Mouse (Mus musculus) monocyte, adult 2 months (primary cell): Measurements from ENCODE around the gene Chst13.
A peak's percentile ranks its signal among the peaks of the same experiment; 100 is the strongest.

ENCODE experiments used
- DNase-seq, 2 experiments: peaks; one replicate each; pipeline ENCODE4 v3.0.0; 2022; ENCODE audit warnings: low spot score in 2 of 2, low read depth in 1 of 2

The Chst13 gene

GRCm38 (mm10) chr6:90320429-90320828 lies 4.6 kb downstream of the Chst13 start:
- DNase-seq: peak; percentile 8 to 9

DNA sequence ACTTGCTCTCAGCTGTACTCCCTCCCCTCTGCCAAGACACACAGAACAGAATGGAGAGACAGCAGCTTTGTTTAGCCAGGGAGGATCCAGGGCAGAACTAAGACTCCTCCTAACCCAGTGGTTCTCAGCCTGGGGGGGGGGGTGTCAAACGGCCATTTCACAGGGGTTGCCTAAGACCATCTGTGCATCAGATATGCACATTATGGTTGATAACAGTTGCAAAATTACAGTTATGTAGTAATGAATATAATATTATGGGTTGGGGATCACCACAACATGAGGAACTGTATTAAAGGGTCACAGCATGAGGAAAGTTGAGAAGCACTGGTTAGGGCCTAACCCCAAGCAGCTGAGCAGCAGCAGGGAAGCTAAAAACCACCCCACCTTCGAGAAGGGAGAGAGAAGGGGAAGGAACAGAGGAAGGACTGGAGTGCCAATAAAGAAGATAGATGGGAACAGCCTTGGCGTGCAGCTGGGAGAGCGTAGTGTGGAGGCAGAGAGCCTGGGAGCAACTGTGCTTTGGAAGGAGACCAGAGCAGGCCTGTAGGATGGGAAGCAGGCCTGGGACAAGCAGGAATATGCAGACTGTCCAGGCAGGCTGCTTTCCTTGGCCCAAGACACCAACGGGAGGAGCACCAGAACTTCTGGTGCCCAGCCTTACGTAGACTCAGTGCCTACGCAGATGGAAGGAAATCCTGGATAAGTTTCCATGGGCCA lies 5.4 kb downstream of the Chst13 start:
- DNase-seq: no peak

GRCm38 (mm10) chr6:90319019-90319418 lies 6.0 kb downstream of the Chst13 start:
- no peak for DNase-seq

DNA sequence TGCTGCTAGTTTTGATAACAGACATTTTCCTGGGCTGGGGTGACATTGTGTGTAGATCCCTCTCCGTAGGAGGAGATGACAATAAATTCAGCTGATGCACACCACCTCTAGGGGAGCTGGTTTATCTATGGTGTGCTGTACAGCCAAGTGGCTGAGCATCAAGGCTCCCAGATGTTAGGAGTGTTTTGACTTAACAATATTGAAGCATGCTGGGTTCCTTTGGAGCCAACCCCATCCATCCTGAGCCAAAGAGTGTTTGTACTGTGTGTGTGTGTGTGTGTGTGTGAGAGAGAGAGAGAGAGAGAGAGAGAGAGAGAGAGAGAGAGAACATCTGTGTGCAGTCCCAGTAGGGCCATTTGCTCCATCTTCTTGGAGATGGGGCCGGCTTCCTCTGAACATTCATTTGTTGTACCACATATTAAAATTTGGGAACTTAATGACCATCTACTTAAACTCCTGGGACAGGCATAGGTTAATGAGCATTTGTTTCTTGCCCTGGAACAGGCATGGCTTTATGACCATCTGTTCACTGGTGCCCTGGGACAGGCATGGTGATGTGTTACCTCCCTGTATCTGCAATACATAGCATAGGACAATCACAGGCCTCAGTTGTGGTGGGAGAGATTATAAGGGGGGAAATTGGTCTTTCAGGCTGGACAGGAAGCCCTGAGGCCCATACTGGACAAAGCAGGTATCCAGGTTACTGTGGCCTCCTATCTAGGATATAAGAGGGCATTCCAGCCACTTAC lies 7.3 kb downstream of the Chst13 start:
- no peak for DNase-seq

- DNase-seq: no peak
Observed at GRCm38 (mm10) chr6:90315961-90316360, 9.0 kb downstream of the Chst13 start.

- DNase-seq: no peak
Observed at GRCm38 (mm10) chr6:90308839-90309778, 15.9 kb downstream of the Chst13 start.

- no peak for DNase-seq
Observed at GRCm38 (mm10) chr6:90306315-90306975, 18.5 kb downstream of the Chst13 start.

GRCm38 (mm10) chr6:90300919-90301318 lies 24.1 kb downstream of the Chst13 start, which contains the start of gene BC048671:
TSS of gene BC048671 (plus strand) at chr6:90301219.
- no peak for DNase-seq

DNA sequence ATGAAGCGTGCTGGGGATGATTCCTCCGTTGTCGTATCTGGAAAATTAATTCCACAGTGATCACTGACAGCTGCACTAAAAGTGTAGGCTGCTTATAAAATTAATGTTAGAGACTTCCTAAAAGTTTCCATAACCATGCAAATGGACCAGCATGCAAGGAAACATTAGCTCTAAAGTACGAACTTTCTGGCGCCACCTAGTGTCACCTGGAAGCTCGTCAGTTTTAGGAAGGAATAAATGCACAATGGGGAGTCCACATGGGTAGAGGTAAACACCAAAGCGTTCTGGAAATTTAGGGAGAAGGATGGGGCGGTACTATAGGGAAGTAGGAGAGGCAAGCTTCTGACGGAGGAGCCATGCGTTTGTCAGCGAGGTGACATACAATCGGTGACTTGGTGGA lies 36.7 kb downstream of the Chst13 start:
- DNase-seq: no peak
